Mouse (Mus musculus) retina, postnatal 1 day (tissue): ENCODE data around the gene S1pr5.
"Not testable (repeated sequence)": the region's sequence is repeated elsewhere in the genome, so short reads cannot be mapped to it uniquely, and the experiment has no call there.

ENCODE experiments used
- DNase-seq: peaks from one replicate; pipeline ENCODE4 v3.0.0-alpha.2; 2012

Gene S1pr5

DNA sequence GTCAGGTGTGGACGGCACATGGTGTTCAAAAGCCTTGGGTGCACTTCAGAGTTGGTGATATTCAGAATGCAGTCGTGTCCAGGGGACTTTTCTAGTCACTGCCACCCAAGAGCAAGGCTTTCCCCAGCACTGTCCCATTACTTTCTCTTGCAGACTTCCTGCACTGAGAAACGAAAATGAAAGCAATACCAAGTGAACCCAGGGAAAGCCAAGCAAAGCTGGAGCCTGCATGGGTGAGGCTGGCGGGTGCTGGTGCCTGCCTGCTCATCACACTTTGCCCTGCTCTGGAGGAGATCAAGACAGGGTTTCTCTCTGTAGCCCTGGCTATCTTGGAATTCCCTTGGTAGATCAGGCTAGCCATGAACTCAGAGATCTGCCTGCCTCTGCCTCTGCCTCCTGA lies 12.9 kb downstream of the S1pr5 start:
- DNase-seq = no peak

DNA sequence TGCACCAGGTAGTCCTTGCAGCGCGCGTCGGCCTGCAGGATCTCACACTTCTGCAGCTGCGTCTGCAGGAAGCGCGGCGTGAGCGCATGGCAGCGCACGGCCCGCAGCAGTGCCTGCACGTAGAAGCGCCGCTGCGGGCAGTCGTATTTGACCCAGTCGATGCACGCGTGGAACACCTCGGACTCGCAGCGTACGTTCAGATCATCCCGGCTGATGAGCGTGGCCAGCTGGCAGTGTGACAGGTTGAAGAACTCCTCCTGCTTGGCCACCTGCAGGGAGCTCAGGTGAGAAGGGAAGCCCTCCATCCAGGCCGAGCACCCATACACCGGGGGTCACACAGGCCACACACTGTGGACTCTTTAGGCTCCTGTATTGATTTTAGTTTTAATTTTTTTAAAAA lies 14.4 kb downstream of the S1pr5 start:
- no peak for DNase-seq

DNA sequence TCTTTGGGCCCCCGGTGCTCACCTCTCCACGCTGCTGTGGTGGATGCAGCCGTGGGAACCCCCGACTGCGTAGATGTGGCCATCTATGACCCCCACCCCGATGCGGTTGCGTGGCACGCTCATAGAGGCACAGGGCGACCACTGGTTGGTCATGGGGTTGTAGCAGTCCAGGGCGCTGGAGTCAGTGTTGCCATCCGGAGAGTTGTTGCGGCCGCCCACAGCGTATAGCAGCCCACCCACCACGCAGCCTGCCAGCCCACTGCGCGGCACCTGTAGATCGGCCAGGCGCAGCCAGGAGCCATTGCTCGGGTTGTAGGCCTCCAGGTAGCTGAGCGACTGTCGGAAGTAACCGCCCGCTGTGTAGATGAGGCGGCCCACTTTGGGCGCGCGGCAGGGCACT lies 14.9 kb downstream of the S1pr5 start:
- DNase-seq = no peak

DNA sequence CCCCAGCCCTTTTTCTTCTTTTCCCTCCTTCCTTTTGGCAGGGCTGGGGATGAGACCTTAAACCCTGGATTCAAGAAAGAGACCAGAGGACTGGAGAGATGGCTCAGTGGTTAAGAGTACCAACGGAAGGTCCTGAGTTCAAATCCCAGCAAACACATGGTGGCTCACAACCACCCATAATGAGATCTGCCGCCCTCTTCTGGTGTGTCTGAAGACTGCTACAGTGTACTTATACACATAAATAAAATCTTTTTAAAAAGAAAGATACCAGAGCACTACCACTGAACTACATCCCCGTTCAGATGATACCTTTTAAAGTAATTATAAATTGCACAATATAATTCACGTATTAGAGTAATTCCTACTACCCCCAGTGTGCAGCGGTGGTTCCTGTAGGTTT lies 15.4 kb downstream of the S1pr5 start:
- no peak for DNase-seq

DNA sequence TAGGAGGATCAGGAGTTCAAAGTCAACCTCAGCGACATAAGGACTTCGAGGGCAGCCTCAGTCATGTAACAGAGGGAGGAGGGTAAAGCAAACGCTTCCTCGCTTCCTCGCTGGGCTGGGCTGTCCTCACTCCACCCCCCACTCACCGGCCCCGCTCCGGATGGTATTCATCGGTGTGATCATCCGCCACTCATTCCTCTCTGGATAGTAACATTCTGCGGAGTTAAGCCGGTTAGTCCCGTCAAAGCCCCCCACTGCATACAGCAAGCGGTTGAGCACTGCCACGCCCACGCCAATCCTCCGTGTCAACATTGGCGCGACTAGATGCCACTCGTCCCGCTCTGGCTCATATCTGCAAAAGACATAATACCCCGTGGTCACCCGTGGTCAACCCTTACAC lies 16.7 kb downstream of the S1pr5 start:
- no peak for DNase-seq

- DNase-seq = no peak
Observed at GRCm38 (mm10) chr9:21227342-21227741, 20.9 kb downstream of the S1pr5 start.

GRCm38 (mm10) chr9:21225415-21225758 lies 22.9 kb downstream of the S1pr5 start:
- no peak for DNase-seq

GRCm38 (mm10) chr9:21224576-21225414 lies 23.4 kb downstream of the S1pr5 start:
- DNase-seq = no peak

DNA sequence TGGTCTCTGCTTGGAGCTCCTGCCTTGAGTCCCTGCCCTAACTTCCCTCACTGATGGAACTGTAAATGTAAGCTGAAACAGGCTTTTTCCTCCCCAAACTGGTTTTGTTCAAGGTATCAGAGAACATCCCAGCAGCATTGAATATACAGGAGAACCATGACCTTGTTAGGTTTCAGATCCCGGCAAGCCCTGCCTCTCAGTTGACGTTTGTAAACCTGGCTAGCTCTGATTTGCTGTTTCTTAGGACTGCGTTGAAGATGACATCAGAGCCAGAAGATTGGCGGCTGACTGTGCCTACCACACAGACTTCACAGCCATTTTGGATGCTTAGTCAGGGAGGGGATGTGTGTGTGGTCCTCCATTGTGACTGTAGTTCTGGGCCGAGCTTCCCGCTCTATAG lies 24.3 kb downstream of the S1pr5 start:
- no peak for DNase-seq

DNA sequence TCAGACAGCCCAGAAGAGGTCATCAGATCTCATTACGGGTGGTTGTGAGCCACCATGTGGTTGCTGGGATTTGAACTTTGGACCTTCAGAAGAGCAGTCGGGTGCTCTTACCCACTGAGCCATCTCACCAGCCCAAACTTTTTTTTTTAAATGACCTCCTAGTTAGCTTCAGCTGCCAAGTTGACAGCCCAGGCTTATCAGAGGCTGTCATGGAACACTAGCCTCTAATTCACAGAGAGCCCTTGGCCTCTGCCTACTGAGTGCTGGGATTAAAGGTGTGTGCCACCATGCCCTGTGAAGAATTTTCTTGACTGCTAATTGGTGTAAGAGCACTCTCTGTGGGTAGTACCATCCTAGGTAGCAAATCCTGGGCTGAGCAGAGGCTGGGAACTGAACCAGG lies 24.8 kb downstream of the S1pr5 start:
- not testable (repeated sequence) for DNase-seq

DNA sequence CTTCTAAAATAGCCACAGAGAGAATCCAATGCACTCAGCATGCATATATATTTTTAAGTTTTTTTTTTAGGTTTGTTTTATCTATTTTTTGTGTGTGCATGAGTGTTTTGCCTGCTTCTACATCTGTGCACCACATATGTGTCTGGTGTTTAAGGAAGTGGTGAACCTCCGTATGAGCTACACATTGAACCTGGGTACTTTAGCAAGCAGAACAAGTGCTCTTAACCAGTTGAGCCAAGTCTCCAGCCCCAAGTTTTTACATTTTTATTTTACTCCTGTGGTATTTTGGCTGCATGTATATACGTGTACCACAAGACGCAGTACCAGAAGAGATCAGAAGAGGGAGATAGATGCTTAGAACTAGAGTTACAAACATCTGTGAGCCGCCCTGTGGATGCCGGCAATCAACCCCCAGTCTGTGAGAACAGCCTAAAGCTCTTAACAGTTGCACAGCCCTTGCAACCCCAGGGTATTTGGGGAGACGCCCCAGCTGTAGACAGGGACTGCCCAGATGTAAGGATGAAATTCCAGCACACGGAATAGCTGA lies 26.8 kb downstream of the S1pr5 start:
- peak; percentile 83 for DNase-seq

DNA sequence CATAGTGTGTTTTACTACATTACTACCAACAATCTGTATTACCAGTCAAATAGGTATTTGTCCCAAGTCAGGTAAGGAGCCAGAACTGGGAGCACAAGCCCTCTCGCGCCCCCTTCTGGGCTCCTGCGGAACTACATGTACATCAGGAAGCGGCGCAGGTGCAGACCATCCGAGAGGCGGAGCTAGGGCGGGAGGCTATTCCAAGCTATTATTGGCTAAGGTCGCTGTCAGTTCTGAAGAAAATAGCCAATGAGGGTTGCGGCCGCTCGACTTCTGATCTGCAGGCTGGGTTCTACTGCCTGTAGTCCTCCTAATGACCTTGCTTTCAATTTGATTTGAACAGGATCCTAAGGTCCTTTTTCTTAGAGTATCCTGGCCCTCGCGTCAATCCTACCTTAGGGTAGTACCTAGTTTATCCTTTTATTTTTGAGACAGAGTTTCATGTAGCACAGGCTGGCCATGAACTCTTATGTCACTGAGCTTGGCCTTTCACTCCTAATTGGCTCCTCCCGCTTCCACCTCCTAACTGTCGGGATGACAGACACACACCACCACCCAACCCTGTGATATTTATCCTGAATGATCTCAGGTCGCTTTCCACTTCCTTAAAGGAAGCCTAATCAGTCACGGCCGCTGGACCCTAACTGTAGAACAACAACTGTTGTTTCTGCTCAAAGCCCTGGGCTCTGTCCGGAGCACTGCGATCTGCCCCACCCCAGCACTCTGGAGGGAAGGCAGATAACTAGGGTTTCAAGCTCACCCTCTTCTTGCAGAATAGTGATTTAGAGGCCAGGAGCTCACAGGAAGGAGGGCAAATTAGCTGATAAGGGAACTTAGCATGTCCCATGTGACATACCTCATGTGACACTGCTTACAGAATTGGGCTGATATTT lies 27.5 kb downstream of the S1pr5 start:
- DNase-seq = peak; percentile 95

DNA sequence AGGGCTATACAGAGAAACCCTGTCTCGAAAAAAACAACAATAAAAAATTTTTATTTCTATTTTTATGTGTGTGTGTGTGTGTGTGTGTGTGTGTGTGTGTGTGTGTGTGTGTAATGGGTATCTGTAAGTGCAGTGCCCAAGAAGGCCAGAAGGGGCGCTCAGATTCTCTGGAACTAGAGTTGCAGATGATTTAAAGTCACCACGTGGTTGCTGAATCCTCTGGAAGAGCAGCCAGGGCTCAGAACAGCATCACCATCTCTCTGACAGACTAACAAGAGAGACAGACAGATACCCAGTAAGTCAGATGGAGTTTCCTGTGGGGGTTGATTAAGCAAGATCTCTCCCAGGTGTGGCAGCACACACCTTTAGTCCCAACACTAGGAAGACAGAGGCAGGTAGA lies 28.4 kb downstream of the S1pr5 start:
- DNase-seq = peak; percentile 43

GRCm38 (mm10) chr9:21216050-21216841 lies 32.0 kb downstream of the S1pr5 start:
- DNase-seq = peak; percentile 82

DNA sequence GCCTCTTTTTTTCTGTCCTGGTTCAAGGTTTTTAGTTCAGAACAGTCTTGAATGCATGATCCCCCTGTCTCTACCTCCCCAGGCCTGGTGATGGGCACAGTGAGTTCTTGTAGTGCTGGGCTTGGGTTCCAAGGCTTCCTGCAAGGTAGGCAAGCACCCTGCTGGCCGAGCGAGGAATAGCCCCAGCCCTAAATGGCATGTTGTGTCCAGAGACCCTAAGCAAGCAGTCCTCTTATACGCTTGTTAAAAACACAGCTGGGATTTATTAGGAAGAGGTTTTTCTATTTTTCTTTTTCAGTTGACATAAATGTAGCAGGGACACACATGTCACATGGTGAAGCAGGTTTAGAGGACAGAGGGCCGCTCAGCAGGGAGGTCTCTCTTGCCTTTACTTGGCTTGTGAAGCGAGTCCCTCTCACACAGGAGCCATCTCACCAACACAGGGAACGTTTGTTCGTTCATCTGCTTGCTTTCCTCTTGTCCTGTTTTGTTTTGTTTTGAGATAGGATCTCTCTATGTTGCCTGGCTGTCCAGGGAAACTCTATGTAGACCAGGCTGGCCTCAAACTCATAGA lies 34.5 kb downstream of the S1pr5 start:
- peak; percentile 50 for DNase-seq

GRCm38 (mm10) chr9:21211624-21212023 lies 36.6 kb downstream of the S1pr5 start:
- DNase-seq = no peak

- no peak for DNase-seq
Observed at GRCm38 (mm10) chr9:21210821-21211220, 37.4 kb downstream of the S1pr5 start.

DNA sequence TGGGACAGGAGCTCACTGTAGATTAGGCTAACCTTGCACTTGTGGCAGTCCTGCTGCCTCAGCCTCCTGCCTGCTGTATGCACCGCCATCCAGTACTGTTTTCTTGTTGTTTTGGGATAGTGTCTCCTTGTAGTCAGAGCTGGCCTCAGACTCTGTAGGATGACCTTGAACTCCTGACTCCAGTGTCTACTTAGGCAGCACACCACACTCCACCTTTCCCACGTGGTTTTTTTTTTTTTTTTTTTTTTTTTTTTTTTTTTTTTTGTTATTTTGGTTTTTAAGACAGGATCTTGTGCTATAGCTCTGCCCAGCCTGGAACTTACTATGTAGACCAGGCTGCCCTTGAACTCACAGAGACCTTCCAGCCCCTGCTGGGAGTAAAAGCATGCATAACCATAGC lies 39.6 kb downstream of the S1pr5 start:
- DNase-seq = no peak

- no peak for DNase-seq
Observed at GRCm38 (mm10) chr9:21206848-21207247, 41.4 kb downstream of the S1pr5 start.

GRCm38 (mm10) chr9:21204528-21205272 lies 43.5 kb downstream of the S1pr5 start:
- DNase-seq = peak; percentile 59

GRCm38 (mm10) chr9:21204156-21204527 lies 44.1 kb downstream of the S1pr5 start:
- peak; percentile 20 for DNase-seq

GRCm38 (mm10) chr9:21198960-21199359 lies 49.3 kb downstream of the S1pr5 start:
- DNase-seq = no peak
